ENCODE assay signal across 8 mouse cellular contexts in the genomic region with DNA sequence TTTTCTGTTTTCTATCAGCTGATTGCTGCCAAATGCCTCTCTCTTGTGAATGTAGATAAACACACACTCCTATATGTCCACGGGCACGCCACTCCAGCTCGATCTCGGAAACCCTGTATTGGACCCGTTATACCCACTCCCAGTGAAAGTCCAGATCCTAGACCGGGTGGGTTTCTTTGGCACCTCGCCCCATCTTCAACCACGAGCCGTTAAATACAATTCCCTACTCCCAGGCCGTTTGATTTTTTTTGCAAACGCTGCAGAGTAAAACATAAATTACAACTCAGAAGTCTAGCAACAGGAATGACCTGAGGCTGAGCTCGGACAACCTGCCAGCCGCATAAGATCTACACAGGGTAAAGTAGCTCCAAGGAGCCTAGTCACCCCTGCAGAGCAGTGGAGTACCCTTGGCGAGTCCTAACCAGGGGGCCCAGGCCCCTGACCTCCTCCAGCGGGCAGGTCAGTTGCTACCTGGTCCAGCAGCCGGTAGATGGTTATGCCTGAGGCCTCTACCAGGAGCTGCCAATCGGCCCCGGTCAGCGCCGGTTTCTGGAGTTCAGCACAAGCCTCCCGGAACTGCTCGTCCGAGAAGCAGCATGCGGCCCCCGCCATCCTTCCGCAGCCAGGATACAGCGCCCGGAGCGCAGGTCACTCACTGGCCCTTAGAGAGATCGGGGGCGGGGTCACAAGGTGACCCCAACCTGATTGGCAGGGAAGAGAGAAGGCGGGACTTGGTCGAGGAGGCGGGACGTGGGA. TPM values are rescaled to one million over a fixed set of nuclear protein-coding genes. Genes with fewer than 3 reads are reported as not detected.
DNase-seq lines count a peak whose midpoint lies in the region; ATAC-seq and TF ChIP-seq lines count a peak whose summit lies in the region.

Pctp (minus strand) TSS at position 664 of the 756 bp plus-strand sequence.

- WGBS in hindbrain, embryonic 15.5 days, result 14% methylated on average over 35 of the region's 35 CpGs

- H3K27me3 ChIP-seq in hindbrain, embryonic 15.5 days, result no peaks in the 10 kb centered on the region

- peak within 1 kb of the TSS; percentile 80 for H3K27ac ChIP-seq in gastrocnemius, adult 2 months
- H3K27ac ChIP-seq in hindbrain, embryonic 15.5 days (replicated peaks), result no peak within 1 kb of the TSS

- intact Hi-C loops in gastrocnemius, adult 2 months (cut with DNase I), result no loop called here
- intact Hi-C loops in left cerebral cortex, postnatal 36 days (cut with DNase I), result no loop called here

- no peak for TF ChIP-seq CTCF in gastrocnemius, adult 2 months (IDR thresholded peaks at IDR 0.05)

- peaks cover 7% of the 10 kb centered on the region for H3K4me1 ChIP-seq in hindbrain, embryonic 15.5 days (replicated peaks)

- peak; percentile 84 to 87 for DNase-seq in cerebellum, postnatal 36 days
- peak; percentile 88 for DNase-seq in gastrocnemius, adult 2 months
- peak; percentile 27 to 33 for DNase-seq in left cerebral cortex, postnatal 36 days (ENCODE audit: low spot score in 2 of 2)
- DNase-seq in mesoderm, embryonic 11.5 days (ENCODE audit: low read depth, low spot score), result peak; percentile 91
- peak; percentile 21 for DNase-seq in right cerebral cortex, postnatal 4 days
- DNase-seq in yolk sac, embryonic 10.5 days (ENCODE audit: low spot score), result peak; percentile 94

- H3K4me2 ChIP-seq in hindbrain, embryonic 15.5 days, result peak within 1 kb of the TSS; percentile 77

- H3K4me3 ChIP-seq in gastrocnemius, adult 2 months, result peak within 1 kb of the TSS; percentile 82
- peak within 1 kb of the TSS; percentile 47 for H3K4me3 ChIP-seq in hindbrain, embryonic 15.5 days

- H3K9me3 ChIP-seq in hindbrain, embryonic 15.5 days, result no peaks in the 10 kb centered on the region

- no peaks in the 10 kb centered on the region for H3K36me3 ChIP-seq in hindbrain, embryonic 15.5 days

- peak; percentile 94 for ATAC-seq in activated CD4-positive, CD25-positive, alpha-beta regulatory T cell, adult 4 months
- ATAC-seq in hindbrain, embryonic 15.5 days (ENCODE audit: low FRiP score, low read depth), result peak; percentile 86

- peak within 1 kb of the TSS; percentile 39 for H3K9ac ChIP-seq in hindbrain, embryonic 15.5 days

RNA-seq across cellular contexts. Expression of gene Pctp, which starts in this region (rescaled TPM):
- polyA plus RNA-seq in activated CD4-positive, CD25-positive, alpha-beta regulatory T cell, adult 4 months (2017; shearing (Covaris generic)), result 1 to 10 TPM; 5.7 to 6.9 TPM
- total RNA-seq in gastrocnemius, adult 2 months (2021), result 1 to 10 TPM; 2.8 to 4.0 TPM
- 1.5 and 1.6 TPM in 2 replicates for polyA plus RNA-seq in hindbrain, embryonic 15.5 days (2015; fragmentation: Nextera tagmentation; extraction: Ambion mirVana)
- 1 to 10 TPM in 1 of 2 experiments, under 1 TPM in 1; 0.79 to 1.1 TPM for total RNA-seq in left cerebral cortex, postnatal 36 days (2021)

Comparison
In these comparisons a context has a peak if more than half of its experiments do, and no peak if none do; other contexts are left out.
1. DNase-seq: peak in every context shown above with its lines; median percentile 94 in yolk sac, embryonic 10.5 days; 91 in mesoderm, embryonic 11.5 days; 88 in gastrocnemius, adult 2 months; 86 in cerebellum, postnatal 36 days; 30 in left cerebral cortex, postnatal 36 days; 21 in right cerebral cortex, postnatal 4 days.